ENCODE assay signal across 30 mouse cellular contexts in genomic region chr1:184436387-184436786, GRCm38 (mm10).
"Had no signal": no experiment of that assay in that cellular context is flagged by ENCODE, and none has a peak within 500 bp of the region (broad histone marks: within the 10 kb centered on the region; RNA-seq: fewer than 3 reads in every experiment).

No protein-coding gene starts in this region.

- H3K4me1 ChIP-seq: liver, embryonic 12.5 days; liver, embryonic 13.5 days; neural tube, embryonic 12.5 days had no signal

- ATAC-seq: liver, embryonic 12.5 days; liver, postnatal 0 days; lung, postnatal 0 days; midbrain, embryonic 13.5 days; midbrain, embryonic 15.5 days; midbrain, embryonic 16.5 days had no signal

- H3K27ac ChIP-seq: limb, embryonic 10.5 days; limb, embryonic 12.5 days; limb, embryonic 13.5 days; limb, embryonic 15.5 days; liver, embryonic 12.5 days; liver, embryonic 13.5 days; liver, embryonic 14.5 days; liver, embryonic 15.5 days; lung, embryonic 15.5 days; macrophage; midbrain, embryonic 10.5 days; midbrain, embryonic 12.5 days; midbrain, embryonic 13.5 days; midbrain, embryonic 15.5 days; neural tube, embryonic 12.5 days had no signal

- H3K4me3 ChIP-seq: limb, embryonic 10.5 days; limb, embryonic 12.5 days; limb, embryonic 13.5 days; limb, embryonic 15.5 days; liver, embryonic 12.5 days; liver, embryonic 13.5 days; liver, embryonic 15.5 days; lung, embryonic 15.5 days; megakaryocyte, embryonic 14.5 days; midbrain, embryonic 10.5 days; midbrain, embryonic 12.5 days; midbrain, embryonic 13.5 days; midbrain, embryonic 15.5 days; myocyte; neural tube, embryonic 12.5 days had no signal

- DNase-seq: left cerebral cortex, postnatal 4 days; liver; liver, embryonic 13.5 days; liver, postnatal 0 days; lung, adult 18-20 months; lung, adult 2 months; lung, embryonic 14.5 days; lung, postnatal 10 days; lung, postnatal 14 days; lung, postnatal 36 days; lung, postnatal 4 days; midbrain, embryonic 14.5 days had no signal
